Mouse (Mus musculus) neural tube, embryonic 12.5 days (tissue): ENCODE results near the gene Chrnd. TPM values are rescaled to one million over a fixed set of nuclear protein-coding genes. Genes with fewer than 3 reads are reported as not detected.

Experiments used
- ATAC-seq: fragments of 200-750 bp; cut with Nextera tagmentation; 2 replicates; pipeline ENCODE4 v1.8.0; 2017; ENCODE audit warnings: low read depth, mild to moderate bottlenecking, moderate TSS enrichment, moderate library complexity; ENCODE audit not compliant: low FRiP score
- H3K27ac ChIP-seq: fragments of 300-500 bp; sonication (generic); 2 replicates; pipeline ENCODE4 v1.5.1; 2016
- H3K27me3 ChIP-seq: fragments of 300-500 bp; sonication (generic); replicated peaks from 2 replicates; pipeline ENCODE4 v1.6.1; 2016; ENCODE audit warnings: mild to moderate bottlenecking
- H3K36me3 ChIP-seq: fragments of 300-500 bp; sonication (generic); 2 replicates; pipeline ENCODE4 v1.6.1; 2016; ENCODE audit warnings: mild to moderate bottlenecking
- H3K4me1 ChIP-seq: fragments of 300-500 bp; sonication (generic); 2 replicates; pipeline ENCODE4 v1.6.1; 2016
- H3K4me2 ChIP-seq: fragments of 300-500 bp; sonication (generic); replicated peaks from 2 replicates; pipeline ENCODE4 v1.6.1; 2016; ENCODE audit warnings: mild to moderate bottlenecking
- H3K4me3 ChIP-seq: fragments of 300-500 bp; sonication (generic); 2 replicates; pipeline ENCODE4 v1.5.1; 2016
- H3K9ac ChIP-seq: fragments of 300-500 bp; sonication (generic); 2 replicates; pipeline ENCODE4 v1.6.1; 2016; ENCODE audit warnings: mild to moderate bottlenecking
- H3K9me3 ChIP-seq: fragments of 300-500 bp; sonication (generic); 2 replicates; pipeline ENCODE4 v1.6.1; 2016; ENCODE audit warnings: mild to moderate bottlenecking
- WGBS: fragments of 180-500 bp; shearing (Covaris S2); methylation state at CpG from one replicate; pipeline ENCODE4 v1.1.7; 2016; 5-methylcytosine and 5-hydroxymethylcytosine counted together
- polyA plus RNA-seq: library from polyadenylated mRNA; unstranded; fragments of >200 nt; fragmentation: Nextera tagmentation; extraction: Ambion mirVana; gene quantifications from 2 replicates; pipeline ENCODE4 v1.2.1, GENCODE M21; 2016

Gene Chrnd
- polyA plus RNA-seq, 1 experiment from 2014 or later = 0.53 TPM

DNA sequence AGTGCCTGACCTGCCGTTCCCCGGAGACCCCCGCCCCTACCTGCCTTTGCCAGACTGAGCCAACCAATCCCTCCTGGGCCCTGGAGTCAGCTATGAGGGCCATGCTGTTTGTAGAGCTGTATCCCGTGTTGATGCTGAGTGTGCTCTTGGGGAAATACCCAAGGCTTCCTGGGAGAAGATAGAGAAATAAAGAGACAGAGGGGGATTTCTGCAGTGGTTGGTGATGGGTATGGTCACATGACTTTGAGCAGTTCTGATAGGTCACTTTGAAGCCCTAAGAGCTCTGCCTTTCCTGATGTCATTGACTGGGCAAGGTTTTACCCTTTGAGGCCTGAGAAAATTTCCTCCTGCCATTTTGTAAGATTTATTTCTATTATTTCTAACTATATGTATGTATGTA, 21.0 kb downstream of the Chrnd start:
- H3K36me3 ChIP-seq = no peaks in the 10 kb centered on the region
- H3K9ac ChIP-seq = no peak overlapping the region
- no peak overlapping the region for H3K4me3 ChIP-seq
- H3K27me3 ChIP-seq = 0 out of 2 replicates have a peak, but pooled peaks cover 8% of the 10 kb centered on the region
- no peak overlapping the region for H3K4me2 ChIP-seq
- 88% methylated on average over 4 of the region's 4 CpGs for WGBS
- no peak for ATAC-seq
- H3K27ac ChIP-seq = no peak overlapping the region
- H3K9me3 ChIP-seq = no peaks in the 10 kb centered on the region
- H3K4me1 ChIP-seq = peaks cover 22% of the 10 kb centered on the region

- Histone ChIP-seq H3K4me3 (peak within 1 kb of the TSS; percentile 89), H3K9ac (peak within 1 kb of the TSS; percentile 96), H3K27me3 (no peaks in the 10 kb centered on the region), H3K4me1 (peaks cover 25% of the 10 kb centered on the region), H3K9me3 (no peaks in the 10 kb centered on the region), H3K4me2 (peak within 1 kb of the TSS; percentile 67), H3K27ac (peak within 1 kb of the TSS; percentile 99), H3K36me3 (no peaks in the 10 kb centered on the region)
- under 1% methylated on average over 92 of the region's 99 CpGs for WGBS
- peak; percentile 97 for ATAC-seq
Measured at GRCm38 (mm10) chr1:87213735-87214704, 23.6 kb downstream of the Chrnd start, which contains the start of gene Eif4e2. TSS of gene Eif4e2 (plus strand) at chr1:87213914.

DNA sequence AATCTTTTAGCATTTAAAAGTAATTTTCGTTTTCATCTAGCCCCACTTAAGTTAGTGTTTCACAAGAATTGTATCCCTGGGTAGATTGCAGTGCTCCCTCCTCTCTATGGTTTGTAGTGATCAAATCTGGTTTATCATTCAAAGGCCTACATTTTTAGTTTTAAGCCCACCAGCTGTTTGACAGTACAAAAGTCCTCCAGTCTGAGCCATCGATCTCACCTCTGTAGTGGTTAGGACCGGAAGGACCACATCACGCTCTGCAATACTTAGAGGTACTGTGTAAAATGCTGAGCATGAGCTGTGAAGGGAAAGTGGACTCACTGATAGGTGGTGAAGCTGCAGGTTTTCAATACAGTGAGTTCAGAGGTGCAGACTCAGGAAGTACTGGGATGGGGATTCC, 24.3 kb downstream of the Chrnd start:
- H3K4me1 ChIP-seq = peaks cover 25% of the 10 kb centered on the region
- no peaks in the 10 kb centered on the region for H3K27me3 ChIP-seq
- no peak for ATAC-seq
- no peak overlapping the region for H3K27ac ChIP-seq
- H3K9ac ChIP-seq = peak overlapping the region; percentile 96
- no peaks in the 10 kb centered on the region for H3K9me3 ChIP-seq
- 41% methylated on average over 4 of the region's 4 CpGs for WGBS
- H3K36me3 ChIP-seq = peaks cover 5% of the 10 kb centered on the region
- H3K4me2 ChIP-seq = peak overlapping the region; percentile 67
- H3K4me3 ChIP-seq = peak overlapping the region; percentile 89

DNA sequence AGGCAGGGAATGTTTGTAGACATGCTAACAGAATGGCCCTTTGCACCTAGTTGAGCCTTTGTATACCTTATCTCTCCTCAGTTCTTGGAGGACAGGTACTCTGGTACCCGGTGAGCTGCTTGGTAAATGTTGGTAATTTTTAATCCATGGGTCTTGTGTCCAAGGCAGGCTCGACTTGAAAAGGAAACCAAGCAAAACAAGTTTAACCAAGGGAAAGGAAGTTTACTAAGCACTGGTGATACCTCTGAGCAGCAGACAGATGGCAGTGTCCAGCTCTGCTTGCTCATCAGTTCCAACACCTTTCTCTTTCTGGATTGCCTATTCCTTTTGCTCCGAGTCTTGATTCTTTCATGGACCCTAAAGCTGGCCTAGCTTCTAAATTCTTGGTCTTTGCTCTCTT, 27.5 kb downstream of the Chrnd start:
- H3K36me3 ChIP-seq = peaks cover 36% of the 10 kb centered on the region
- no peaks in the 10 kb centered on the region for H3K9me3 ChIP-seq
- peaks cover 23% of the 10 kb centered on the region for H3K4me1 ChIP-seq
- no peaks in the 10 kb centered on the region for H3K27me3 ChIP-seq
- ATAC-seq = no peak
- H3K4me3 ChIP-seq = no peak overlapping the region
- 76% methylated on average over 3 of the region's 3 CpGs for WGBS
- H3K27ac ChIP-seq = no peak overlapping the region
- no peak overlapping the region for H3K4me2 ChIP-seq
- H3K9ac ChIP-seq = no peak overlapping the region

DNA sequence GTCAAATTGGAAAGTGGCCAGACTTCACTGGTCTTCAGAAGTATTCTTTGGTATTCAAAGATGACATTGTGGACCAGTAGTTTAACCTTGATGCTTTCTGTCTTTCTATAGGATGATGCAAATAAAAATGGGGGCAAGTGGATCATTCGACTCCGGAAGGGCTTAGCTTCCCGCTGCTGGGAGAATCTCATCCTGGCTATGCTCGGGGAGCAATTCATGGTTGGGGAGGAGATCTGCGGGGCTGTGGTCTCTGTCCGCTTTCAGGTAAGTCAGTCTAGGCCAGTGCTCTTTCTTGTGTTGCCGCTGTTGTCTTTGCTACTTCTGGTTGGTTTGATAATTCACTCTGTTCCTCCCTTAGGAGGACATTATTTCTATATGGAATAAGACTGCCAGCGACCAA, 35.3 kb downstream of the Chrnd start:
- ATAC-seq = no peak
- 98% methylated on average over 8 of the region's 8 CpGs for WGBS
- Histone ChIP-seq H3K27me3 (no peaks in the 10 kb centered on the region), H3K4me2 (no peak overlapping the region), H3K4me1 (no peaks in the 10 kb centered on the region), H3K27ac (no peak overlapping the region), H3K9me3 (no peaks in the 10 kb centered on the region), H3K36me3 (peaks cover 93% of the 10 kb centered on the region), H3K9ac (no peak overlapping the region), H3K4me3 (no peak overlapping the region)

DNA sequence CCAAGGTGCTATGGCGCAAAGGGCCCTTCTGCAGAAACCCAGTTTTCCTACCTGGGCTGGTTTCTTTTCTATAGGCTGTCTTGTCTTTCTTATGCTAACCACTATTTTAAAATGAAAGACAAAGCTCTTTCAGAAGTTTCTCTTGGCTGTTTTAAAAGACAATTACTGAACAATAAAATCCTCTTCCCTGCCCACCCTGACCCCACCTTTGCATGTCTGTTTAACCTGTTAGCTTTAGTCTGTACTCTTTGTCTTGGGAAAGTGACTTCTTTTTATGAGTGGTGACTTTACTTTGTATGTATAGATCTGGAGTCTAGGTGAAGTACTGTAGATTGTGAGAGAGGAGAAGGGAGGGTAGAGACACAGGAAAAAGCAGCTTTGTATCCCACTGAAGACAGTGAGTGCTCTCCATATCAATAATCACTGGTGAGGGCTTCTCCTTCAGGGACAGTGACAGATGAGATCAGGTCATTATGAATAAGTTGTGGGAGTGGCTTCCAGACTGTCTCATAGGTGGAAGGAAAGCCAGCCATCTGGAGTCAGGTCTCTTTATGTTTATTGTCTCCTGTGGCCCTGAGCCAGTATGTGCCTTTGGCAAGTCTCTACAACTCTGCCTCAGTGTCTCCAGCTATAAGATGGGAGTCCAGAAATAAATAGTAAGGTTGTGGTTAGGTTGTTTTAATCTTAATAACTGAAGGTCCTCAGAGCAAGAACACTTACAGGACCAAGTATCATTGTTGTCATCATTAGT, 36.2 kb downstream of the Chrnd start:
- Histone ChIP-seq H3K4me2 (no peak overlapping the region), H3K27ac (no peak overlapping the region), H3K9ac (no peak overlapping the region), H3K9me3 (no peaks in the 10 kb centered on the region), H3K4me3 (no peak overlapping the region), H3K4me1 (no peaks in the 10 kb centered on the region), H3K36me3 (peaks cover 91% of the 10 kb centered on the region), H3K27me3 (no peaks in the 10 kb centered on the region)
- no peak for ATAC-seq
- 95% methylated on average over 1 of the region's 1 CpGs for WGBS

DNA sequence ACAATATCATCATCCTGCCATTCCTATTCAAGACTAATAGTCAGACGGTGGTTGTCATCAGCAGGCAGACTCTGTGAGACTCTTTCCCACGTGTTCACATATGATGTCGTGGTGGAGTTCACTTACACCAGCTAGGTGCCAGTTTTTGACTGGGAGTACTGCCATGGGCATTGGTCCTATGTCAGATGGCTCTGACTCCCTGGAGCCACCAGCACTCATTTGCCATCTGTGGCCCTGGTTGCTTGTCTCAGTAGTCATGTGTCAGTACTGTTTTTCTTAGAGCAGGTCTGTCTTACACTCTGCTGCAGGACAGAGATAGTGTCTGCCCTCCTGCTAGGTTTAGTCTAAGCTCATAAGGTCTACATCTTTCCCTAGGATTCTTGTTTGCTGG, 36.7 kb downstream of the Chrnd start:
- WGBS = 96% methylated on average over 3 of the region's 3 CpGs
- H3K4me1 ChIP-seq = no peaks in the 10 kb centered on the region
- H3K9me3 ChIP-seq = no peaks in the 10 kb centered on the region
- H3K36me3 ChIP-seq = peaks cover 91% of the 10 kb centered on the region
- H3K27me3 ChIP-seq = no peaks in the 10 kb centered on the region
- no peak for ATAC-seq
- no peak overlapping the region for H3K4me3 ChIP-seq
- H3K4me2 ChIP-seq = no peak overlapping the region
- H3K27ac ChIP-seq = no peak overlapping the region
- H3K9ac ChIP-seq = no peak overlapping the region

GRCm38 (mm10) chr1:87230606-87231005, 40.2 kb downstream of the Chrnd start:
- Histone ChIP-seq H3K27me3 (no peaks in the 10 kb centered on the region), H3K9ac (no peak overlapping the region), H3K4me2 (no peak overlapping the region), H3K4me3 (no peak overlapping the region), H3K9me3 (no peaks in the 10 kb centered on the region), H3K27ac (no peak overlapping the region), H3K36me3 (peaks cover 89% of the 10 kb centered on the region), H3K4me1 (no peaks in the 10 kb centered on the region)
- ATAC-seq = no peak
- 72% methylated on average over 5 of the region's 5 CpGs for WGBS

- no peak for ATAC-seq
- Histone ChIP-seq H3K36me3 (peaks cover 89% of the 10 kb centered on the region), H3K4me2 (no peak overlapping the region), H3K9me3 (no peaks in the 10 kb centered on the region), H3K4me3 (no peak overlapping the region), H3K27me3 (no peaks in the 10 kb centered on the region), H3K27ac (no peak overlapping the region), H3K4me1 (no peaks in the 10 kb centered on the region), H3K9ac (no peak overlapping the region)
- WGBS = 87% methylated on average over 7 of the region's 7 CpGs
Measured at GRCm38 (mm10) chr1:87232197-87232596, 41.8 kb downstream of the Chrnd start.

DNA sequence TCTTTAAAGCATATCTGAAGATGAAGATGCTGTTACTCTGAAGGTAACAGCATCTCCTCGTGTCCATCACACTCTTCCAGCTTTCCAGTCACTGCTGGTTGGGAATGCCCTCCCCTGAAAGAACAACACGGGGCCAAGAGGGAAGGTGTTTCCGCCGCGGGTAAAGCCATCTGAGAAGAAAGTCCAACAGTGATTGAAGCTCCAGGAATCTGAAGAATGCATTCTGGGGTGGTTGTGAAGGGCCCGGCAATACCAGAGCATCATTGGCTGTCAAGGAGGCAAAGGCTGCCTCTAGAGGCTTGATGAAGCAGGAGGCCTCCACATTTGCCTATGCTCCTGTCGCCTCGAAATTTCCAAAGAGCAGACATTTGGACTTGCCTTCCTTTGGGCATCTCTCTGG, 48.6 kb downstream of the Chrnd start:
- Histone ChIP-seq H3K4me3 (no peak overlapping the region), H3K4me1 (no peaks in the 10 kb centered on the region), H3K9me3 (no peaks in the 10 kb centered on the region), H3K9ac (no peak overlapping the region), H3K4me2 (no peak overlapping the region), H3K36me3 (peaks cover 53% of the 10 kb centered on the region), H3K27ac (no peak overlapping the region), H3K27me3 (no peaks in the 10 kb centered on the region)
- ATAC-seq = no peak
- 78% methylated on average over 8 of the region's 8 CpGs for WGBS

- H3K4me2 ChIP-seq = no peak overlapping the region
- H3K4me1 ChIP-seq = no peaks in the 10 kb centered on the region
- no peak for ATAC-seq
- H3K27me3 ChIP-seq = no peaks in the 10 kb centered on the region
- peaks cover 16% of the 10 kb centered on the region for H3K36me3 ChIP-seq
- 92% methylated on average over 8 of the region's 8 CpGs for WGBS
- no peak overlapping the region for H3K27ac ChIP-seq
- no peaks in the 10 kb centered on the region for H3K9me3 ChIP-seq
- no peak overlapping the region for H3K9ac ChIP-seq
- H3K4me3 ChIP-seq = no peak overlapping the region
Measured at GRCm38 (mm10) chr1:87243021-87243420, 52.6 kb downstream of the Chrnd start.

- 68% methylated on average over 1 of the region's 1 CpGs for WGBS
- Histone ChIP-seq H3K4me2 (no peak overlapping the region), H3K4me1 (no peaks in the 10 kb centered on the region), H3K9ac (no peak overlapping the region), H3K4me3 (no peak overlapping the region), H3K36me3 (no peaks in the 10 kb centered on the region), H3K9me3 (no peaks in the 10 kb centered on the region), H3K27me3 (no peaks in the 10 kb centered on the region), H3K27ac (no peak overlapping the region)
- ATAC-seq = no peak
Measured at GRCm38 (mm10) chr1:87245430-87245829, 55.0 kb downstream of the Chrnd start.
